Mouse (Mus musculus) embryo, embryonic 10.5 days (tissue): ENCODE data around the gene Pls1.

Experiments
- DNase-seq: peaks from one replicate; pipeline ENCODE4 v3.0.0-alpha.2; 2015; ENCODE audit warnings: low spot score

The Pls1 gene

GRCm38 (mm10) chr9:95803783-95804182 is 41.3 kb downstream of the Pls1 start:
- DNase-seq = no peak

- no peak for DNase-seq
These were observed 43.3 kb downstream of the Pls1 start for GRCm38 (mm10) chr9:95801610-95802451.

GRCm38 (mm10) chr9:95796323-95796722 is 48.8 kb downstream of the Pls1 start:
- no peak for DNase-seq

GRCm38 (mm10) chr9:95795844-95796243 is 49.3 kb downstream of the Pls1 start:
- DNase-seq = no peak

- no peak for DNase-seq
These were observed 49.9 kb downstream of the Pls1 start for GRCm38 (mm10) chr9:95795077-95795784.

- DNase-seq = no peak
These were observed 50.9 kb downstream of the Pls1 start for GRCm38 (mm10) chr9:95793986-95794744.

- no peak for DNase-seq
These were observed 60.1 kb downstream of the Pls1 start for GRCm38 (mm10) chr9:95784888-95785511.

- no peak for DNase-seq
These were observed 61.3 kb downstream of the Pls1 start for GRCm38 (mm10) chr9:95783646-95784293.

- no peak for DNase-seq
These were observed 73.4 kb downstream of the Pls1 start for GRCm38 (mm10) chr9:95771671-95772070.

GRCm38 (mm10) chr9:95763218-95763617 is 81.9 kb downstream of the Pls1 start:
- no peak for DNase-seq

- DNase-seq = no peak
These were observed 82.9 kb downstream of the Pls1 start for GRCm38 (mm10) chr9:95762228-95762627.

- DNase-seq = no peak
These were observed 83.7 kb downstream of the Pls1 start for GRCm38 (mm10) chr9:95761381-95761780.

GRCm38 (mm10) chr9:95750746-95751145 is 94.4 kb downstream of the Pls1 start:
- no peak for DNase-seq

- peak; percentile 91 for DNase-seq
These were observed 95.0 kb downstream of the Pls1 start, which contains the start of gene Trpc1 for GRCm38 (mm10) chr9:95750037-95750511. TSS of gene Trpc1 (minus strand) at chr9:95750375.

GRCm38 (mm10) chr9:95749461-95749928 is 95.6 kb downstream of the Pls1 start:
- peak; percentile 21 for DNase-seq

- DNase-seq = no peak
These were observed 97.8 kb downstream of the Pls1 start for GRCm38 (mm10) chr9:95747298-95747697.

- no peak for DNase-seq
These were observed 100.1 kb downstream of the Pls1 start for GRCm38 (mm10) chr9:95744845-95745613.

- no peak for DNase-seq
These were observed 108.9 kb downstream of the Pls1 start for GRCm38 (mm10) chr9:95736238-95736637.

GRCm38 (mm10) chr9:95712574-95712973 is 132.5 kb downstream of the Pls1 start:
- peak; percentile 21 for DNase-seq

- DNase-seq = no peak
These were observed 136.2 kb downstream of the Pls1 start for GRCm38 (mm10) chr9:95708943-95709342.
